Mouse (Mus musculus): ENCODE data around the gene Bex1. TPM values are rescaled to one million over a fixed set of nuclear protein-coding genes. Genes with fewer than 3 reads are reported as not detected.
A peak's percentile ranks its signal among the peaks of the same experiment; 100 is the strongest.
"Not testable (repeated sequence)": the region's sequence is repeated elsewhere in the genome, so short reads cannot be mapped to it uniquely, and the experiment has no call there.

The Bex1 gene
- 186 and 196 TPM in 2 replicates for polyA plus RNA-seq (2015; fragmentation: Nextera tagmentation; extraction: Ambion mirVana)

- not testable (repeated sequence) for H3K36me3 ChIP-seq; H3K4me1 ChIP-seq (replicated peaks); H3K27me3 ChIP-seq (replicated peaks); H3K27ac ChIP-seq; H3K9ac ChIP-seq; H3K9me3 ChIP-seq
- Histone ChIP-seq H3K4me2 (replicated peaks) (peak within 1 kb of the TSS; percentile 49), H3K4me3 (replicated peaks) (peak within 1 kb of the TSS; percentile 36)
- peak; percentile 93 for ATAC-seq
- WGBS: 48% methylated on average over 8 of the region's 67 CpGs
These were observed at the start of gene Bex1, which contains the start of gene Tceal7 for GRCm38 (mm10) chrX:136214729-136215677. TSS of gene Bex1 (minus strand) at chrX:136215513. TSS of gene Tceal7 (plus strand) at chrX:136214779.

- Histone ChIP-seq H3K36me3 (no peaks in the 10 kb centered on the region), H3K27ac (no peak overlapping the region), H3K9me3 (no peaks in the 10 kb centered on the region), H3K9ac (no peak overlapping the region), H3K27me3 (replicated peaks) (no peaks in the 10 kb centered on the region), H3K4me1 (replicated peaks) (0 out of 2 replicates have a peak, but pooled peaks cover 2% of the 10 kb centered on the region), H3K4me3 (replicated peaks) (no peak overlapping the region), H3K4me2 (replicated peaks) (no peak overlapping the region)
- peak; percentile 58 for ATAC-seq
- WGBS: 38% methylated on average over 6 of the region's 6 CpGs
These were observed 36.9 kb upstream of the Bex1 start for GRCm38 (mm10) chrX:136252023-136252729.

- 40% methylated on average over 7 of the region's 7 CpGs for WGBS
These were observed 34.4 kb upstream of the Bex1 start for GRCm38 (mm10) chrX:136249671-136250070.

GRCm38 (mm10) chrX:136248811-136249210, 33.5 kb upstream of the Bex1 start:
- WGBS: 44% methylated on average over 6 of the region's 6 CpGs

More at GRCm38 (mm10) chrX:136249671-136250070, 34.4 kb upstream of the Bex1 start:
- no peaks in the 10 kb centered on the region for H3K9me3 ChIP-seq
- H3K9ac ChIP-seq: no peak overlapping the region
- H3K27me3 ChIP-seq (replicated peaks): no peaks in the 10 kb centered on the region
- no peak overlapping the region for H3K4me3 ChIP-seq (replicated peaks)
- 0 out of 2 replicates have a peak, but pooled peaks cover 2% of the 10 kb centered on the region for H3K4me1 ChIP-seq (replicated peaks)
- no peak for ATAC-seq
- no peaks in the 10 kb centered on the region for H3K36me3 ChIP-seq
- no peak overlapping the region for H3K27ac ChIP-seq
- H3K4me2 ChIP-seq (replicated peaks): no peak overlapping the region

GRCm38 (mm10) chrX:136245521-136246071, 30.3 kb upstream of the Bex1 start:
- Histone ChIP-seq H3K27ac (peak overlapping the region; percentile 76), H3K9ac (peak overlapping the region; percentile 54), H3K4me1 (replicated peaks) (0 out of 2 replicates have a peak, but pooled peaks cover 2% of the 10 kb centered on the region), H3K36me3 (no peaks in the 10 kb centered on the region), H3K27me3 (replicated peaks) (no peaks in the 10 kb centered on the region), H3K4me2 (replicated peaks) (peak overlapping the region; percentile 43), H3K9me3 (no peaks in the 10 kb centered on the region), H3K4me3 (replicated peaks) (peak overlapping the region; percentile 52)
- 18% methylated on average over 13 of the region's 15 CpGs for WGBS
- ATAC-seq: peak; percentile 82

More at GRCm38 (mm10) chrX:136248811-136249210, 33.5 kb upstream of the Bex1 start:
- Histone ChIP-seq H3K4me3 (replicated peaks) (no peak overlapping the region), H3K4me1 (replicated peaks) (0 out of 2 replicates have a peak, but pooled peaks cover 2% of the 10 kb centered on the region), H3K36me3 (no peaks in the 10 kb centered on the region), H3K27ac (no peak overlapping the region), H3K9ac (no peak overlapping the region), H3K9me3 (no peaks in the 10 kb centered on the region), H3K4me2 (replicated peaks) (no peak overlapping the region), H3K27me3 (replicated peaks) (no peaks in the 10 kb centered on the region)
- ATAC-seq: no peak

- Histone ChIP-seq H3K4me1 (replicated peaks) (0 out of 2 replicates have a peak, but pooled peaks cover 2% of the 10 kb centered on the region), H3K9ac (peak within 1 kb of the TSS; percentile 54), H3K27me3 (replicated peaks) (no peaks in the 10 kb centered on the region), H3K36me3 (no peaks in the 10 kb centered on the region), H3K27ac (peak within 1 kb of the TSS; percentile 76), H3K4me3 (replicated peaks) (peak within 1 kb of the TSS; percentile 52), H3K4me2 (replicated peaks) (peak within 1 kb of the TSS; percentile 43), H3K9me3 (no peaks in the 10 kb centered on the region)
- 17% methylated on average over 20 of the region's 20 CpGs for WGBS
- ATAC-seq: peak; percentile 94
These were observed 29.4 kb upstream of the Bex1 start, which contains the start of gene Tceal9 for GRCm38 (mm10) chrX:136244574-136245229. TSS of gene Tceal9 (plus strand) at chrX:136245079.

- Histone ChIP-seq H3K36me3 (no peaks in the 10 kb centered on the region), H3K4me3 (replicated peaks) (no peak overlapping the region), H3K4me2 (replicated peaks) (no peak overlapping the region), H3K9ac (no peak overlapping the region), H3K27ac (no peak overlapping the region), H3K27me3 (replicated peaks) (no peaks in the 10 kb centered on the region), H3K4me1 (replicated peaks) (0 out of 2 replicates have a peak, but pooled peaks cover 2% of the 10 kb centered on the region), H3K9me3 (no peaks in the 10 kb centered on the region)
- no peak for ATAC-seq
- WGBS: 81% methylated on average over 2 of the region's 2 CpGs
These were observed 27.9 kb upstream of the Bex1 start for GRCm38 (mm10) chrX:136243181-136243580.

GRCm38 (mm10) chrX:136238118-136238517, 22.8 kb upstream of the Bex1 start:
- no peak overlapping the region for H3K27ac ChIP-seq
- no peak for ATAC-seq
- H3K36me3 ChIP-seq: no peaks in the 10 kb centered on the region
- H3K9me3 ChIP-seq: no peaks in the 10 kb centered on the region
- no peak overlapping the region for H3K4me3 ChIP-seq (replicated peaks)
- H3K9ac ChIP-seq: no peak overlapping the region
- H3K4me2 ChIP-seq (replicated peaks): no peak overlapping the region
- H3K4me1 ChIP-seq (replicated peaks): no peaks in the 10 kb centered on the region
- 62% methylated on average over 3 of the region's 3 CpGs for WGBS
- no peaks in the 10 kb centered on the region for H3K27me3 ChIP-seq (replicated peaks)

GRCm38 (mm10) chrX:136227768-136228167, 12.5 kb upstream of the Bex1 start:
- 49% methylated on average over 5 of the region's 5 CpGs for WGBS
- Histone ChIP-seq H3K4me2 (replicated peaks) (no peak overlapping the region), H3K9me3 (no peaks in the 10 kb centered on the region), H3K27me3 (replicated peaks) (no peaks in the 10 kb centered on the region; the same call in 1 of the 2 replicates), H3K9ac (no peak overlapping the region), H3K36me3 (no peaks in the 10 kb centered on the region), H3K27ac (no peak overlapping the region), H3K4me3 (replicated peaks) (no peak overlapping the region), H3K4me1 (replicated peaks) (no peaks in the 10 kb centered on the region)
- ATAC-seq: 0 out of 2 replicates have a peak, but pooled peaks have one; percentile 31

- H3K4me2 ChIP-seq (replicated peaks): no peak overlapping the region
- H3K27me3 ChIP-seq (replicated peaks): no peaks in the 10 kb centered on the region; the same call in 1 of the 2 replicates
- H3K4me1 ChIP-seq (replicated peaks): no peaks in the 10 kb centered on the region
- no peaks in the 10 kb centered on the region for H3K9me3 ChIP-seq
- no peak overlapping the region for H3K27ac ChIP-seq
- no peak overlapping the region for H3K4me3 ChIP-seq (replicated peaks)
- no peak for ATAC-seq
- no peaks in the 10 kb centered on the region for H3K36me3 ChIP-seq
- 71% methylated on average over 6 of the region's 6 CpGs for WGBS
- H3K9ac ChIP-seq: no peak overlapping the region
These were observed 8.4 kb upstream of the Bex1 start for GRCm38 (mm10) chrX:136223714-136224113.

GRCm38 (mm10) chrX:136216303-136216702, 990 bp upstream of the Bex1 start:
- Histone ChIP-seq H3K27ac (no peak overlapping the region), H3K4me1 (replicated peaks) (no peaks in the 10 kb centered on the region), H3K4me2 (replicated peaks) (no peak overlapping the region), H3K9me3 (no peaks in the 10 kb centered on the region), H3K27me3 (replicated peaks) (no peaks in the 10 kb centered on the region), H3K36me3 (no peaks in the 10 kb centered on the region), H3K4me3 (replicated peaks) (no peak overlapping the region), H3K9ac (no peak overlapping the region)
- 38% methylated on average over 1 of the region's 1 CpGs for WGBS
- no peak for ATAC-seq

All from intestine, embryonic 15.5 days (tissue).